Mouse (Mus musculus): ENCODE data around the gene Hemk1. TPM values are rescaled to one million over a fixed set of nuclear protein-coding genes. Genes with fewer than 3 reads are reported as not detected.

Hemk1 gene
- polyA plus RNA-seq, 1 experiment, result 22.0 TPM

DNA sequence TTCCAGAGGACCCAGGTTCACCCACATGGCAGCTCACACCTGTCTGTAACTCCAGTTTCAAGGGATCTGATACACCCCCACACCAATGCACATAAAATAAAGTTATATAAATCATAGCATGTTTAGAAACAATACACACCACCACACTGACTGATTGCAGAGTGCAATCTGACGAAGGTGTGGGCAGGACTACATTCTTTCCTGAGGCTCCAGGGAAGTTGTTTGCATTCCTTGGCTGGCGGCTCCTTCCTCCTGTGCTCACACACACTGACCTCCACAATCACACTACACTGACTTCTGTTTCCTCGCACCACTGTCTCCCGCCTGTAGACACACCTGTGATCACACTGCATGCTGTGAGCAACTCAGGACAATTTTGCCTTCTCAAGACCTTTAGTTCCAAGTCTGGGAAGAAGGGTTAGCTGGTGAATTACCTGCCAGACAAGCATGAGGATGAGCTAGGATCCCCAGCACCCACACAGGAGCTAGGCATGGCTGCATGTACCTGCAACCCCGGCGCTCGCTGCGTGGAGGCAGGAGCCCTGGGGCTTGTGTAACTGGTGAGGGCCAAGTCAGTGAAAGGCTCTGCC lies 15.6 kb downstream of the Hemk1 start:
- H3K36me3 ChIP-seq (ENCODE audit: control insufficient read depth, insufficient read depth, low read length), result no peaks in the 10 kb centered on the region
- H3K27ac ChIP-seq (ENCODE audit: control insufficient read depth, insufficient read depth, low read depth, low read length), result no peak overlapping the region
- H3K4me3 ChIP-seq (ENCODE audit: control insufficient read depth, low read depth, low read length), result no peak overlapping the region
- TF ChIP-seq CTCF (IDR thresholded peaks at IDR 0.05; ENCODE audit: control insufficient read depth, insufficient read depth, insufficient replicate concordance, low read depth, low read length) (no peak), POLR2A (IDR thresholded peaks at IDR 0.05; ENCODE audit: control insufficient read depth, low read depth, low read length) (no peak)
- H3K4me1 ChIP-seq (ENCODE audit: control insufficient read depth, insufficient read depth, low read length), result peaks cover 7% of the 10 kb centered on the region
- H3K27me3 ChIP-seq (ENCODE audit: control insufficient read depth, insufficient read depth, low read length), result no peaks in the 10 kb centered on the region

DNA sequence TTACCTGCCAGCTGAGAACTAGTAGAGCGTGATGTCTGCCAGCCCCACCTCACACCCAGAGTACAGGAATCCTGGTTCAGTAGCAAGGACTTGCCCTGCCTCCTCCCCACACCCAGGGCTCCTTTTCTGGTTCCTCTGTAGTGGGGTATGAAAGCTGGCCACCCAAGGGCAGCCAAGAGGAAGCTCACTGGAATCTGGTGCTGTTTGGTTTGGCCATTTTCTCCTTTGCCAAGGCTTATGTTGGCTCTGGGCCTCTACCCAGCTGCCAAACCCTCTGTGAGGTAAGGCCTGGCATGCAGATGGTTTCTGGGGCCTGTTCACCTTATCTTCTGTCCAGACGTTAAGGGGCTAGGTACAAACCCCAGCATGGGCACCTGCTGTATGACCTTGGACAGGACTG lies 22.4 kb downstream of the Hemk1 start:
- Histone ChIP-seq H3K36me3 (ENCODE audit: control insufficient read depth, insufficient read depth, low read length) (no peaks in the 10 kb centered on the region), H3K4me1 (ENCODE audit: control insufficient read depth, insufficient read depth, low read length) (no peaks in the 10 kb centered on the region), H3K4me3 (ENCODE audit: control insufficient read depth, low read depth, low read length) (no peak overlapping the region), H3K27me3 (ENCODE audit: control insufficient read depth, insufficient read depth, low read length) (no peaks in the 10 kb centered on the region), H3K27ac (ENCODE audit: control insufficient read depth, insufficient read depth, low read depth, low read length) (no peak overlapping the region)
- TF ChIP-seq POLR2A (IDR thresholded peaks at IDR 0.05; ENCODE audit: control insufficient read depth, low read depth, low read length) (no peak), CTCF (IDR thresholded peaks at IDR 0.05; ENCODE audit: control insufficient read depth, insufficient read depth, insufficient replicate concordance, low read depth, low read length) (no peak)

GRCm38 (mm10) chr9:107313926-107314325 lies 24.2 kb downstream of the Hemk1 start:
- Histone ChIP-seq H3K27me3 (ENCODE audit: control insufficient read depth, insufficient read depth, low read length) (no peaks in the 10 kb centered on the region), H3K4me1 (ENCODE audit: control insufficient read depth, insufficient read depth, low read length) (no peaks in the 10 kb centered on the region), H3K36me3 (ENCODE audit: control insufficient read depth, insufficient read depth, low read length) (no peaks in the 10 kb centered on the region), H3K27ac (ENCODE audit: control insufficient read depth, insufficient read depth, low read depth, low read length) (no peak overlapping the region), H3K4me3 (ENCODE audit: control insufficient read depth, low read depth, low read length) (no peak overlapping the region)
- TF ChIP-seq CTCF (IDR thresholded peaks at IDR 0.05; ENCODE audit: control insufficient read depth, insufficient read depth, insufficient replicate concordance, low read depth, low read length) (no peak), POLR2A (IDR thresholded peaks at IDR 0.05; ENCODE audit: control insufficient read depth, low read depth, low read length) (no peak)

GRCm38 (mm10) chr9:107312811-107313584 lies 25.2 kb downstream of the Hemk1 start:
- Histone ChIP-seq H3K27ac (ENCODE audit: control insufficient read depth, insufficient read depth, low read depth, low read length) (no peak overlapping the region), H3K4me3 (ENCODE audit: control insufficient read depth, low read depth, low read length) (no peak overlapping the region), H3K27me3 (ENCODE audit: control insufficient read depth, insufficient read depth, low read length) (no peaks in the 10 kb centered on the region), H3K36me3 (ENCODE audit: control insufficient read depth, insufficient read depth, low read length) (no peaks in the 10 kb centered on the region), H3K4me1 (ENCODE audit: control insufficient read depth, insufficient read depth, low read length) (no peaks in the 10 kb centered on the region; the same call in 1 of the 2 replicates)
- TF ChIP-seq POLR2A (IDR thresholded peaks at IDR 0.05; ENCODE audit: control insufficient read depth, low read depth, low read length) (no peak), CTCF (IDR thresholded peaks at IDR 0.05; ENCODE audit: control insufficient read depth, insufficient read depth, insufficient replicate concordance, low read depth, low read length) (no peak)

DNA sequence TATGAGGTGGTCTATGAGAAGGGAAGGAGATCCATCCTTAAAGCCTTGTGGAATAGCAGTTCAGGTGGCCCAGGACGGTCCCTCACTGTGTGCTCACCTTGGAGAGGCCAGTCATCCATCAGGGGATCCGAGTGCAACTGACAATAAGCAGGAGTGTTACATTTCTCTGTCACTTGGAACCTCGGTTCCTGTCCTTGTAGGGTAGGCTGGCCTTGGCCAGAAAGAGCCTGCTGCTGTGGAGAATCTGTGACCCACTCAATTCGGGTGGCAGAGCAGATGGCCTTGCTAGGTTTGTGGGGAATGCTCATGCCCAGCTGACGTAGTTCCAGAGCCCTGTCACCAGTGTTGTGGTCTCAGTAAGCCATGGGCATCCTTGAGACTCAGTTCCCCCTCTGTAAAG lies 28.6 kb downstream of the Hemk1 start:
- H3K4me3 ChIP-seq (ENCODE audit: control insufficient read depth, low read depth, low read length), result no peak overlapping the region
- TF ChIP-seq POLR2A (IDR thresholded peaks at IDR 0.05; ENCODE audit: control insufficient read depth, low read depth, low read length) (no peak), CTCF (IDR thresholded peaks at IDR 0.05; ENCODE audit: control insufficient read depth, insufficient read depth, insufficient replicate concordance, low read depth, low read length) (no peak)
- H3K36me3 ChIP-seq (ENCODE audit: control insufficient read depth, insufficient read depth, low read length), result no peaks in the 10 kb centered on the region
- peaks cover 6% of the 10 kb centered on the region for H3K4me1 ChIP-seq (ENCODE audit: control insufficient read depth, insufficient read depth, low read length)
- no peaks in the 10 kb centered on the region for H3K27me3 ChIP-seq (ENCODE audit: control insufficient read depth, insufficient read depth, low read length)
- H3K27ac ChIP-seq (ENCODE audit: control insufficient read depth, insufficient read depth, low read depth, low read length), result no peak overlapping the region

GRCm38 (mm10) chr9:107309171-107309570 lies 29.0 kb downstream of the Hemk1 start:
- Histone ChIP-seq H3K36me3 (ENCODE audit: control insufficient read depth, insufficient read depth, low read length) (no peaks in the 10 kb centered on the region), H3K4me1 (ENCODE audit: control insufficient read depth, insufficient read depth, low read length) (peaks cover 6% of the 10 kb centered on the region), H3K27ac (ENCODE audit: control insufficient read depth, insufficient read depth, low read depth, low read length) (no peak overlapping the region), H3K4me3 (ENCODE audit: control insufficient read depth, low read depth, low read length) (no peak overlapping the region), H3K27me3 (ENCODE audit: control insufficient read depth, insufficient read depth, low read length) (no peaks in the 10 kb centered on the region)
- no peak for TF ChIP-seq POLR2A (IDR thresholded peaks at IDR 0.05; ENCODE audit: control insufficient read depth, low read depth, low read length)

DNA sequence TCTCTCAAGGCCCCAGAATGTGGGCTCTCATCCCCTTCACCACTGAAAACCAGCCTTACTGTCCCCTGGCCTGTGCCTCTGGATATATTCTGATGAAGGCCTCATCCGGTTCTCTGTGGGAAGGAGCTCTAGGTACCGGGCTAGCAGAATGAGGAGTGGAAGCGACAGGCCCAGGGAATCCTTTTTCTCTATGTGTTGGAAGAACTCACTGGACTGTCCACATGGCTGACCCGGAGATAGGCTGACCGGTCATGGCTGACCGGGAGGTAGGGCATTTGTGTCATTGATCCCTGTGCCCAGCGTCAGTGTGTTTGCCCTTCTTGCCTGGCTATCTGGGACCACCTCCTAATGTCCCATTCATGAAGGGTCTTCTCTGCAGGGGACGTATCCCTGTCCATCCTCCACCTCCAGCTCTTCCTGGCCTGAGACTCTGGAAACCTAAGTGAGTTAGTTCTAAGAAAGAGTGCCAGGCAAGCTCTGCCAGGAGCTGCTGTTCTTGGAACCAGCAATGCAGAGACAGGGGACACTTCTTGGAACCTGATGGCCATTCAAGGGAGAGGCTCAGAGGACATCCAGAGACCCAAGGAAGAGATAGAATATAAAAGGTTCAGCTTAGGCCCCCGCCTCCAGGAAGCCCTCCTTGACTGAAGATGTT lies 29.7 kb downstream of the Hemk1 start:
- H3K27ac ChIP-seq (ENCODE audit: control insufficient read depth, insufficient read depth, low read depth, low read length), result no peak overlapping the region; the same call in 1 of the 2 replicates
- H3K36me3 ChIP-seq (ENCODE audit: control insufficient read depth, insufficient read depth, low read length), result no peaks in the 10 kb centered on the region
- H3K4me3 ChIP-seq (ENCODE audit: control insufficient read depth, low read depth, low read length), result no peak overlapping the region
- peaks cover 6% of the 10 kb centered on the region for H3K4me1 ChIP-seq (ENCODE audit: control insufficient read depth, insufficient read depth, low read length)
- TF ChIP-seq CTCF (IDR thresholded peaks at IDR 0.05; ENCODE audit: control insufficient read depth, insufficient read depth, insufficient replicate concordance, low read depth, low read length) (no peak), POLR2A (IDR thresholded peaks at IDR 0.05; ENCODE audit: control insufficient read depth, low read depth, low read length) (no peak)
- no peaks in the 10 kb centered on the region for H3K27me3 ChIP-seq (ENCODE audit: control insufficient read depth, insufficient read depth, low read length)

Data from testis, adult 2 months (tissue).